Mouse (Mus musculus): ENCODE data around the gene Chrnb1. TPM values are rescaled to one million over a fixed set of nuclear protein-coding genes. Genes with fewer than 3 reads are reported as not detected.

Chrnb1 gene
- total and polyA plus RNA-seq, 2 experiments from 2014 or later, result 3.1 to 11.2 TPM

DNA sequence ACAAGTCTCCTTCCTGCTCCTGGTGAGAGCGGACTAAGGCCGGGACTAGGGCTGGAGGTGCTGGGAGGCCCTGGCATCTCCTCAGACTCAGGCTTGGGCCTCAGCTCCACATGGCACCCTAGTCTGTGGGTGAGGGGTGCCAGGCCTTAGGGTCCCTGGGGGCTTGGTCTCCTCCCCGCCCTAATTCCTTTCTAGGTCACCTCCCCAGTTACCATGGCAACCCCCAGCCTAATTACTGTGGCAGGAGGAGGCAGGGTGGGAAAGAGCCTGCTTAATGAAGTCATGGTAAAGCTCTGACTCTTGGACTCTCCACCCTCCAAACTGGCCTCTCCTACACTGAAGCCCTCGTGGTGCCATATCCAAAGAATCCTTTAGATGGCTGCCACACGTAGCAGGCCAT is 33.1 kb upstream of the Chrnb1 start:
- WGBS, result 80% methylated on average over 5 of the region's 5 CpGs
- ATAC-seq (ENCODE audit: insufficient read depth, low read depth) (no peak), DNase-seq (ENCODE audit: low spot score) (no peak)
- Histone ChIP-seq H3K27me3 (ENCODE audit: control insufficient read depth, insufficient read depth, low read length) (peaks cover 9% of the 10 kb centered on the region), H3K9me3 (replicated peaks; ENCODE audit: control insufficient read depth, low read length) (no peaks in the 10 kb centered on the region), H3K9ac (replicated peaks; ENCODE audit: low read depth, low read length) (no peak overlapping the region), H3K27ac (ENCODE audit: low read depth) (no peak overlapping the region), H3K4me3 (ENCODE audit: low read depth, low read length) (no peak overlapping the region), H3K4me1 (ENCODE audit: control insufficient read depth, insufficient read depth) (no peaks in the 10 kb centered on the region), H3K4me2 (ENCODE audit: low read depth, low read length) (no peak overlapping the region), H3K36me3 (replicated peaks; ENCODE audit: control insufficient read depth, insufficient read depth, low read length) (0 out of 2 replicates have a peak, but pooled peaks cover 15% of the 10 kb centered on the region)
- TF ChIP-seq CTCF (IDR thresholded peaks at IDR 0.05; ENCODE audit: low read depth) (no peak), EP300 (IDR thresholded peaks at IDR 0.05; ENCODE audit: low read depth) (no peak)

- Histone ChIP-seq H3K4me3 (ENCODE audit: low read depth, low read length) (no peak overlapping the region), H3K27me3 (ENCODE audit: control insufficient read depth, insufficient read depth, low read length) (no peaks in the 10 kb centered on the region), H3K9me3 (replicated peaks; ENCODE audit: control insufficient read depth, low read length) (no peaks in the 10 kb centered on the region), H3K4me2 (ENCODE audit: low read depth, low read length) (no peak overlapping the region), H3K4me1 (ENCODE audit: control insufficient read depth, insufficient read depth) (no peaks in the 10 kb centered on the region), H3K36me3 (replicated peaks; ENCODE audit: control insufficient read depth, insufficient read depth, low read length) (0 out of 2 replicates have a peak, but pooled peaks cover 15% of the 10 kb centered on the region), H3K27ac (ENCODE audit: low read depth) (no peak overlapping the region), H3K9ac (replicated peaks; ENCODE audit: low read depth, low read length) (no peak overlapping the region)
- no peak for DNase-seq (ENCODE audit: low spot score)
- WGBS, result 73% methylated on average over 2 of the region's 2 CpGs
- ATAC-seq (ENCODE audit: insufficient read depth, low read depth), result no peak
- TF ChIP-seq CTCF (IDR thresholded peaks at IDR 0.05; ENCODE audit: low read depth) (no peak), EP300 (IDR thresholded peaks at IDR 0.05; ENCODE audit: low read depth) (no peak)
These were observed 27.7 kb upstream of the Chrnb1 start for GRCm38 (mm10) chr11:69823456-69823855.

DNA sequence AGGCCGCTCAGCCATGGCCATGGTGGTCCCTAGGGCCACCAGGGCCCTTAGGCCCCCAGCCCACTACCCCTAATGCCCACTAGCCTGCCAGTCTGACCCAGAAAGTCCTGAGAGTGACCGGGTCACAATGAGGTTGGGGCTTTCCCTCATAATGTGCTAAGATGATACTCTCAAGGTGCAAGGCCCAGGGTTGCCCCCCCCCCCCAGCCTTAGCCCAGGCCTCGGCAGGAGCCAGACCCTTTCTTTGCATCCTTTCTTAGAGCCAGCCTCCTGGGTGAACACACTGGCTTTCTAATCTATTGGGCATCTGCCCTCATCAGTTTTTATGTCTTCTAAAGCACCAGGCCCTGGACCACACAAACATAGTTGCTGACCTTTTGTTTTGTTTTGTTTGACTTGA is 26.3 kb upstream of the Chrnb1 start, which contains the start of gene Spem1:
Gene Spem1 (minus strand): TSS at position 101 of the 400 bp plus-strand sequence.
- H3K4me1 ChIP-seq (ENCODE audit: control insufficient read depth, insufficient read depth), result no peaks in the 10 kb centered on the region
- ATAC-seq (ENCODE audit: insufficient read depth, low read depth), result no peak
- DNase-seq (ENCODE audit: low spot score), result no peak
- H3K4me3 ChIP-seq (ENCODE audit: low read depth, low read length), result no peak within 1 kb of the TSS
- H3K36me3 ChIP-seq (replicated peaks; ENCODE audit: control insufficient read depth, insufficient read depth, low read length), result 0 out of 2 replicates have a peak, but pooled peaks cover 11% of the 10 kb centered on the region
- H3K9ac ChIP-seq (replicated peaks; ENCODE audit: low read depth, low read length), result no peak within 1 kb of the TSS
- no peak within 1 kb of the TSS for H3K27ac ChIP-seq (ENCODE audit: low read depth)
- WGBS, result 76% methylated on average over 3 of the region's 3 CpGs
- no peaks in the 10 kb centered on the region for H3K27me3 ChIP-seq (ENCODE audit: control insufficient read depth, insufficient read depth, low read length)
- H3K9me3 ChIP-seq (replicated peaks; ENCODE audit: control insufficient read depth, low read length), result no peaks in the 10 kb centered on the region
- TF ChIP-seq CTCF (IDR thresholded peaks at IDR 0.05; ENCODE audit: low read depth), result no peak
- no peak for TF ChIP-seq EP300 (IDR thresholded peaks at IDR 0.05; ENCODE audit: low read depth)
- no peak within 1 kb of the TSS for H3K4me2 ChIP-seq (ENCODE audit: low read depth, low read length)

- H3K36me3 ChIP-seq (replicated peaks; ENCODE audit: control insufficient read depth, insufficient read depth, low read length), result no peaks in the 10 kb centered on the region
- DNase-seq (ENCODE audit: low spot score), result no peak
- H3K4me3 ChIP-seq (ENCODE audit: low read depth, low read length), result no peak overlapping the region
- no peak for TF ChIP-seq CTCF (IDR thresholded peaks at IDR 0.05; ENCODE audit: low read depth)
- no peak overlapping the region for H3K9ac ChIP-seq (replicated peaks; ENCODE audit: low read depth, low read length)
- 87% methylated on average over 8 of the region's 8 CpGs for WGBS
- no peaks in the 10 kb centered on the region for H3K4me1 ChIP-seq (ENCODE audit: control insufficient read depth, insufficient read depth)
- H3K9me3 ChIP-seq (replicated peaks; ENCODE audit: control insufficient read depth, low read length), result no peaks in the 10 kb centered on the region
- ATAC-seq (ENCODE audit: insufficient read depth, low read depth), result no peak
- H3K27ac ChIP-seq (ENCODE audit: low read depth), result no peak overlapping the region
- H3K4me2 ChIP-seq (ENCODE audit: low read depth, low read length), result no peak overlapping the region
- H3K27me3 ChIP-seq (ENCODE audit: control insufficient read depth, insufficient read depth, low read length), result no peaks in the 10 kb centered on the region
These were observed 23.1 kb upstream of the Chrnb1 start for GRCm38 (mm10) chr11:69818871-69819270.

GRCm38 (mm10) chr11:69818365-69818764 is 22.6 kb upstream of the Chrnb1 start, which contains the start of gene Spem2:
Gene Spem2, minus strand, starts transcription at chr11:69818465.
- H3K9me3 ChIP-seq (replicated peaks; ENCODE audit: control insufficient read depth, low read length), result no peaks in the 10 kb centered on the region
- ATAC-seq (ENCODE audit: insufficient read depth, low read depth), result no peak
- H3K4me1 ChIP-seq (ENCODE audit: control insufficient read depth, insufficient read depth), result no peaks in the 10 kb centered on the region
- TF ChIP-seq EP300 (IDR thresholded peaks at IDR 0.05; ENCODE audit: low read depth) (no peak), CTCF (IDR thresholded peaks at IDR 0.05; ENCODE audit: low read depth) (no peak)
- no peak within 1 kb of the TSS for H3K27ac ChIP-seq (ENCODE audit: low read depth)
- WGBS, result 60% methylated on average over 2 of the region's 2 CpGs
- no peak within 1 kb of the TSS for H3K9ac ChIP-seq (replicated peaks; ENCODE audit: low read depth, low read length)
- H3K4me2 ChIP-seq (ENCODE audit: low read depth, low read length), result no peak within 1 kb of the TSS
- no peak within 1 kb of the TSS for H3K4me3 ChIP-seq (ENCODE audit: low read depth, low read length)
- H3K27me3 ChIP-seq (ENCODE audit: control insufficient read depth, insufficient read depth, low read length), result no peaks in the 10 kb centered on the region
- no peaks in the 10 kb centered on the region for H3K36me3 ChIP-seq (replicated peaks; ENCODE audit: control insufficient read depth, insufficient read depth, low read length)
- no peak for DNase-seq (ENCODE audit: low spot score)

DNA sequence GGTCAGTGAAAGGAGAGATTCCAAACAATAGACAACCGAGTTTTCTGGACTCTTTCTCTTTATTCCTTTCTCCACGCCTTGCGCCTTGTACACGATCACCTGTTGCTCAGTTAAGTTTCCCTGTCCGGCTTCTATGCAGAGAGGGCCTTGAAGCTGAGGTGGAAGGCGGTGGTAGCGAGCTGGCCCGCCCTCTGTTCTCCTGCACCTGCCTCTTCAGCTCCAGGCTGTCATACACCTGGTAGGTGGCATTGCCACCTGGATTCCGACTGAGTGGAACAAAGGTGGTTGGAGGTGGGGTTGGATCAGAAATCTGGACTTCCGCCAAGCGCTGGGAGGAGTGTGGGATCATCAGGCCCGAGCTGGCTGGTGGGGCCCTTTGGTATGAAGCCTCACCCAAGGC is 20.8 kb upstream of the Chrnb1 start:
- Histone ChIP-seq H3K4me2 (ENCODE audit: low read depth, low read length) (no peak overlapping the region), H3K4me3 (ENCODE audit: low read depth, low read length) (no peak overlapping the region), H3K27me3 (ENCODE audit: control insufficient read depth, insufficient read depth, low read length) (no peaks in the 10 kb centered on the region), H3K36me3 (replicated peaks; ENCODE audit: control insufficient read depth, insufficient read depth, low read length) (no peaks in the 10 kb centered on the region), H3K4me1 (ENCODE audit: control insufficient read depth, insufficient read depth) (no peaks in the 10 kb centered on the region), H3K27ac (ENCODE audit: low read depth) (no peak overlapping the region), H3K9me3 (replicated peaks; ENCODE audit: control insufficient read depth, low read length) (no peaks in the 10 kb centered on the region), H3K9ac (replicated peaks; ENCODE audit: low read depth, low read length) (no peak overlapping the region)
- WGBS, result 85% methylated on average over 12 of the region's 12 CpGs
- no peak for ATAC-seq (ENCODE audit: insufficient read depth, low read depth)
- TF ChIP-seq EP300 (IDR thresholded peaks at IDR 0.05; ENCODE audit: low read depth), result no peak
- no peak for TF ChIP-seq CTCF (IDR thresholded peaks at IDR 0.05; ENCODE audit: low read depth)
- DNase-seq (ENCODE audit: low spot score), result no peak

Measured in heart, postnatal 0 days (tissue).